Mouse (Mus musculus) T-cell, adult 66 days (primary cell): Measurements from ENCODE around the gene Cuedc1. TPM values are rescaled to one million over a fixed set of nuclear protein-coding genes. Genes with fewer than 3 reads are reported as not detected.

Experiments
- total RNA-seq, 2 experiments: library from RNA; stranded (reverse); gene quantifications; 3 replicates in 1 of 2; 4 replicates in 1 of 2; pipeline ENCODE4 v1.2.4; 2023

The Cuedc1 gene
- 10 to 100 TPM in 1 of 2 experiments, 1 to 10 TPM in 1; 8.7 to 14.5 TPM for total RNA-seq

DNA sequence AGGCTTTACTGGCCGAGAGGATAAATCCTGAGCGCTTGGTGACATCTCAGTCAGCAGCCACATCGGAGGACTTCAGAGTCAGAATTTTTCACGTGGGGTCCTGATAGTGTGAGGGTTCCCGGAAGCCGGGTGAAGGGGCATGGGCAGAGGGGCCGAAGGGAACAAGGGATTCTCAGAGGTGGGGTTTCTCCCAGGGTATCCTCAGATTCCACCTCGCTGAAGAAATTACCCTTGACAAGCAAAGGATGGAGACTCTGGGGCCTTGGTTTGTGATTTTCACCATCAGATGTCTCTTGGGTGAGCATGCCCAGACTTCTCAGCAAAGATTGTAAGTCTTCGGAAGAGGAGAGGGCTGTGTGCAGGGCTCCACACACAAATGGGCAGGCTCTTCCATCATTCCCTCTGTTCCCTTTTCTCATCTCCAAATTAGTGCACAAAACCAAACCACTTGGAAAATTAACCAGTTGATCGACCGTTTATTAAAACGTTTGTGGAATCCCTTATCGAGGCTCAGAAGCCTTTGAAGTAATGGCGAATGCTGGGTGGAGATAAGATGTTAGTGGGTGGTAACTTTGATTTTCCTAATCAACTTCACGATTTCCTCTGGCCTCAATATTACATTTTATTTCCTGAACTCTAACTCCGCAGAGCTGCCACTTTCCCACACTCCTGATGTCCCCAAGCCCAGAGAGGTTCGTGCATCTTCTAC, at the start of gene Cuedc1:
Gene Cuedc1, plus strand, starts transcription at position 38 of the 709 bp plus-strand sequence.

DNA sequence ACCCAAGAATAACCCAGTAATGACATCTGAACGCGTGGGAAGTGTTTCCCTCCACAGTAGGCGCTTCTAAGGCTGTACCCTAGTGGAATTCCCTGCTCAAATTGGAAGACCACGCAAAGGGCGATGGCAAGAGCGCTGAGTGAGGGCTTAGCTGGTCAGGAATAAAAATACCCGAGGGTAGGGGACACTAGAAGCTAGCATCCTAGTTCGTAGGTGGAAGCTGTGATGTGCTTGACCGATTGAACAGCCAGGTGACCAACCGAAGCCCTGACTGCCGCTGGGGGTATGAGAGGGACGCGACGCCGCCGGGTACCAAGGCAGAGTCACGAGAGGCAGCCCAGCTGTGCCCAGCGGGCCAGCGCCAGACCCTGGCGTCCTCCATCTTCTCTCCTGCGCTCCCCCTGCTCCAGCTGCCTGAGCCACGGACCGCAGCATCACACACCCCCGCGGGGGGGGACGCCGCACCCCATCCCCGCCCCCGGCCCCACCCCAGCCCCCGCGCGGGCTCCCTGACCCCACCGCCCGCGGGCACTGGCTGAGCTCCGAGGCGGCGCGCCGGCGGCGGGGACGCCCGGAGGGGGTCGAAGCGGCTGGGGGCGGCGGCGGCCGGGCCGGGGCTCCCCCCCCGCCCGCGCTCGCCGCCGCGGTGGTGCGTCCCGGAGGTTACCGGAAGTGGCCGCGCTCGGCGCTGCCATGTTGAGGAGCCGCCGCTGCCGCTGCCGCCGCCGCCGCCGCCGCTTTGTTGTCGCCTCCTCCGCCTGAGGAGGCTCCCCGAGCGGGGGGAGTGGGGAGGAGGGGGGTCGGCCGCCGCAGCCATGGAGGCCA, 30.1 kb upstream of the Cuedc1 start, which contains the start of gene Vezf1:
Gene Vezf1, plus strand, starts transcription at position 694 of the 825 bp plus-strand sequence.

DNA sequence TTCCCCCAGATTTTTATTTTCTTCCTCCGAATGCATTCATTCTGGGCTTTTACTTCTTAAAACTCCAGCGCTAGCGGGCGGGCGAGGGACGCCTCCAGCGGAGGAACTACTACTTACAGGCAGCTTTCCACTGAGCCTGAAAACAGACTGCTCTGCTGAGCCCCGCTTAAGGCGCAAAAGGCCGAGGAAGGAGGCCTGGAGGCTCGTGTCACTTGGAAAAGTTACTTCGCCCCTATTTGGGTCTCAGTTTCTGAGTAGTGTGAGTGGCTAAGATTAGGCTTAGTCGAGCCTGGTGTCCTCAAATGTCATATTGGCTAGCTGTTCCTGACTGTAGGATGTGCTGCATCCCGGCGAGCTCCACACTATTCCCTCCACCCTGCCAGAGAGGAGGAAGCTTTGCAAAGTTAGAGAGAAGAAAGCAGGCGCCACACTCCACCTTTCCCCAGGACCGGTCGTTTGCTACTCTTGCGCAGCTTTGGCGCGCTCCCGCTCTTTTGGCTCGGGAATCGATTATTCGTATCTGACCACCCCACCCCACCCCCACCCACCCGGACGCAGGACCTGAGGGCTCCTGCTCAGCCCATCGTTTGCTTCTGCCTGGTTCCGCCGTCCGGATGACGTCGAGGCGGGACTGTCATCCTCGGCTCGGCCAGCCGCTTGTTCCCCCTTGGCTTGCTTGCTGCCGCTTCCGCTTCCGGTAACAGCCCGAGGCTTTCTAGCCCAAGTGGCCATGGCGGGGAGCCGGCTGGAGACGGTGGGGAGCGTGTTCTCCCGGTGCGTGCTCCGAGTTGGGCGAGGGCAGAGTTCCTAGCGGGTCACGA, 106.1 kb downstream of the Cuedc1 start, which contains the start of gene Mrps23:
Gene Mrps23, plus strand, starts transcription at position 677 of the 821 bp plus-strand sequence.

Other genes with a start within 250 kb of the Cuedc1 start
- gene Mks1, start 244.8 kb upstream of the Cuedc1 start, total RNA-seq = 10 to 100 TPM; 10.7 to 16.2 TPM
- not detected for gene Epx, start 222.5 kb upstream of the Cuedc1 start, total RNA-seq
- not detected for gene Olfr462, start 205.8 kb upstream of the Cuedc1 start, total RNA-seq
- not detected for gene Olfr463, start 200.7 kb upstream of the Cuedc1 start, total RNA-seq
- gene Olfr464, start 177.1 kb upstream of the Cuedc1 start, total RNA-seq = not detected
- 10 to 100 TPM; 26.0 to 30.6 TPM for gene Dynll2, start 110.5 kb upstream of the Cuedc1 start, total RNA-seq
- gene Srsf1, start 50.7 kb upstream of the Cuedc1 start, total RNA-seq = 100 to 1,000 TPM; 306 to 315 TPM
- 10 to 100 TPM; 58.0 to 58.2 TPM for gene Vezf1, start 29.8 kb upstream of the Cuedc1 start, total RNA-seq
- gene Mrps23, start 106.3 kb downstream of the Cuedc1 start, total RNA-seq = 10 to 100 TPM; 58.0 to 71.9 TPM
- gene Ccdc182, start 196.0 kb downstream of the Cuedc1 start, total RNA-seq = not detected